Mouse (Mus musculus) frontal cortex, postnatal 10 days (tissue): ENCODE results near the gene Oas1f.
"Not testable (repeated sequence)": the region's sequence is repeated elsewhere in the genome, so short reads cannot be mapped to it uniquely, and the experiment has no call there.

Experiments
- DNase-seq, 2 experiments: peaks; one replicate each; pipeline ENCODE4 v3.0.0; 2022; ENCODE audit warnings: low spot score in 2 of 2, mixed read lengths in 1 of 2

Oas1f gene

DNA sequence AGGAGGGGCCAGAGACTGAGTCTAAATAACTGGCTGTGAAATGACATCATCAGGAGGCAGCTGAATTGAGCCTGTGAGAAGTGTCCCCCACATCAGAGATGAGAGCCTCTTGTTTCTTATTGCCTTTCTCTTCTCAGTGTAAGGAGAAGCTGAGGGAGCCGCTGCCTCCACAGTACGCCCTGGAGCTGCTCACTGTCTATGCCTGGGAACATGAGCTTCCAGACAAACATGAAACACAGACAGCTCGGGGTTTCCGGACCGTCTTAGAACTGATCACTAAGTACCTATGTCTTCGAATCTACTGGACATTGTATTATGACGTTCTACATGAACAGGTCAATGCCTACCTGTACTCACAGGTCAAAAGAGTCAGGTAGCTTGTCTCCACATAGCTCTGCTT, 23.6 kb downstream of the Oas1f start:
- no peak for DNase-seq

DNA sequence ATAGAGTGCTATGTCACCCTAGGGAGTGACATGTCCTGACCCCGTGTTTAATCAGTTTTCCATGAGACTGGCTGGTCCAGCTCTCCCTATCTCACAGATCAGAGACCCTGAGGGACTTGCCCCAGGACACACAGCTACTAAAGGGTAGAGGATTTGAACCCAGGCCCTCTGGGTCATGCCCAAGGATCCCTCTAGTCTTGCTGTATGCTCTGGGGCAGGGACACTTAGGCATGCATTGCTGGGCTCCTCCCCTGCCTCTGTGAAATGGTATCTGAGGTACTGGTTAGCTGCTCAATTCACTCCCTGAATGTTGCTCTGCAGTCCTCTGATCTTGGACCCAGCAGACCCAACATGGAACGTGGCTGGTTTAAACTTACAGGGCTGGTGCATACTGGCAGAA, 24.3 kb downstream of the Oas1f start:
- DNase-seq = no peak

DNA sequence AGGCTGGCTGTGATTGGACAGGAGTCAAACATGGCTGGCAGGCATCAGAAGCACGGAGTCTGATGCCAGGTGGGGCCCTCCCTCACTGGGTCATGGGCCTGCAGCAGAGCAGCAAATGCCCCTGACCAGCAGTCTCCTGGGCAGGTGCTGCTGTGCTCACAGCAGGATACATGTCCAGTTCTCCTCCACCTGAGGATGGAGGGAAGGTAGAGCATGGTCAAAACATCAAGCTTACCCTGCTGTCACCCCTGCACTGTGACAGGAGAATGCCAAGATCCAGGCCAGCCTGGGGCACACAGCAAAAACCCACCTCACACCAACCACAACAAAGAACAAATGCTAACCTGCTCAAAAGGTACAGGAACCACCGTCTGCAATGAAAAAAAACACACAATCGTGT, 29.7 kb downstream of the Oas1f start:
- DNase-seq = not testable (repeated sequence)

DNA sequence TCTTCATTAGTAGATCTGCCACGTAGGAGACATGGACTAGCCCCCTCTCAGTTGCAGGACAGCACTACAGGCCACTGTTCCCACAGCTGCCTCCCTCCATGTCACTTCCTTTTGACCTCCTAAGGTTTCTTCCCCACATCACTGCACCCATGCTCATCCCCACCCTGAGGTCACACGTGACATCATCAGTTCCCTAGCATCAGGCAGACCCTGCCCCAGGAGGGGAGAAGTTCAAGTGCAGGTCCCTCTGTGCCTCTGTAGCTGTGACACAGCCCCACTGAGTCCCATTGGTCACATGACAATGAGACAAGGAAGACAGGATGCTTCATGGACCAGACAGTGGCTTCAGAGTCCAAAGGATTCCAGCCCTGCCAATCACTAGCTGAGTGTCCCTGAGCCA, 30.2 kb downstream of the Oas1f start:
- not testable (repeated sequence) for DNase-seq

DNA sequence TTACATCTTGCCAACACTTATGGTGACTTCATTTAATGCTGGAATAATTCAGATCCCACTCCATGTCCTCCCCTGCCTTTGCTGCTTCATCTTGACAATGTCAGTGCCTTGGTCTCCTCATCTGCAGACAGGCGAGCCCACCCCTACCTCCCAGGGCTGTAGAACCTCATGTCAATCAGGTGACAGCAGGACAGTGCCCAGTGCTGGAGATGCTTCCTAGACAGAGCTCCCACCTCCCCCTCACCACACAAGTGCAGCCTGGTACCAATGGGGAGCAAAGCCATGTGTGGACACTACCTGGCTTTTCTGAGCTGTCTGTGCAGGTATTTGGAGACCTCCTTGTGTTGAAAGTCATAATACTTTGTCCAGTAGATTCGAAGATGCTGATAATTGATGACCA, 31.6 kb downstream of the Oas1f start:
- DNase-seq = not testable (repeated sequence)

DNA sequence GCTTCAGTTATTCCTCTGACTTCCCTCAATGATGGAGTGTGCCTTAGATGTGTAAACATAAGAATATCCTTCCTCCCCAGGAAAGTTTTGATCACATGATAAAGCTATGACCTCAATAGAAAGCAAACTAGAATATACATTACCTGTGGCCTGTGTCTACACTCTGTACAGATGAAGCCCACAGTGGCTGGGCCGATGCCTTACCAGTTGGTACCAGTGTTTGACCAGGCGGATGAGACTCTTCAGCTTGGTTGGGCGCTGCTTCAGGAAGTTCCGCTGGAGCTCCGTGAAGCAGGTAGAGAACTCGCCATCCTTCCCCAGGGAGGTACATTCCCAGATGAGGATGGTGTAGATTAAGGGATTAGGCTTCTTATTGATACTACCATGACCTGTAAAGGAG, 34.5 kb downstream of the Oas1f start:
- DNase-seq = not testable (repeated sequence)

DNA sequence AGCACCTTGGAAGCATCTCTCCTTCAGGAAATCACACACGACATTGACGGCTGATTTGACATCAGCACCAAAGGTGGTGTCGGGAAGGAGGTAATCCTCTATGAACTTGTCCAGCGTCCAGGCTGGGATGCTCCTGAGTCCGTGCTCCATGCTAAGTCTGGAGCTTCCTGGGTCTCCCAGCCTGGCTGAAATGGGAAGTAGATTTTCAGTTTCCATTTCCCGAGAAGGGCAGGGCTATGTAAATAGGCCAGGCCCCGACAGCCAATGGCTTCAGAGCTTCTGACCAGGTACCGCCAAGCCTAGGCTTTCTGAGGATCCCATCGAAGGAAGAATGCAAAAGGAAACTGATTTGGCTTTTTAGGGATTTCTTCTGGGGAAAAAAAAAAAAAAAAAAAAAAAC, 40.2 kb downstream of the Oas1f start, which contains the start of gene Oas1g:
Gene Oas1g, minus strand, starts transcription at position 201 of the 400 bp plus-strand sequence.
- not testable (repeated sequence) for DNase-seq

DNA sequence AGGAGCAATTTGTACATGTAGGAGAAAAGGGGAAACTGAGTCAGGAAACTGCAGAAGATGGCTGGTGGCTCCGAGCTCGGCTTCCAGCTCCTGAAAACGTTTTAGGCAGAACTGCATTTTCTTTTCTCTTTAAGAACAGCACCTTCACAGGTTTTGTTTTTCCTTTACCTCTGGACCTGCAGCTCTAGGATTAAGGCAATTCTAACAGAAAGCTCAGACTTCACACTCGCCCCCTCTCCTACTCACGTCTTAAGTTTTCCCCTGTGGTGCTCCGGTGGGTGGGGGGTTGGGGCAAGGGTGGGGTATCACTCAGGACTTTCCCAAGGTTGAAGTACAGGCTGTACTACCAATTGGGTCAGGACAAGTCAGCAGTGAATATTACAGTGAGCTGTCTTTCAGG, 40.7 kb downstream of the Oas1f start:
- no peak for DNase-seq

DNA sequence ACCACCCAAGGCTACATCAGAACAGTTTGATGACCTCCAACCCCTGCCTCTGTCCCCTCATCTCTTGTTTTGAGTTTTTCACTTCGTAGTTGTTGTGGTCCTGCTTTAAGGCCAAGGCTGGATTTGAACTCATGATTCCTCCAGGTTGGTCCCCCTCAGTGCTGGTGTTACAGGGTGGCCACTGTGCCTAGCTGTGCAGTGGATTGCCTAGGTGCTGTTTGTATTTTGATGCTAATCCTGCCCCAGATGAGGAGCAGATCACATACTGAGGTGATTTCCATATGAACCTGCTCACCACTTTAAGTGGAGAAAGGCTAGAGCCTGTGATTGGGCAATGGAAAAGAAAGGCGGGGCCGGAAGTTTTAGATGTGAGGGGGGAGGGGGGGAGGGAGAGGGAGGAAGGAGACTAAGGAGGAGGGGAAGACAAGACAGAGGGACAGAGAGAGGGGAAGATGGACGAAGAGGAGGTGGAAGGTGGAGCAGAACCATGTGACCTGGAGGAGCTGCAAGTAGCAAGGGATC, 41.2 kb downstream of the Oas1f start:
- not testable (repeated sequence) for DNase-seq

DNA sequence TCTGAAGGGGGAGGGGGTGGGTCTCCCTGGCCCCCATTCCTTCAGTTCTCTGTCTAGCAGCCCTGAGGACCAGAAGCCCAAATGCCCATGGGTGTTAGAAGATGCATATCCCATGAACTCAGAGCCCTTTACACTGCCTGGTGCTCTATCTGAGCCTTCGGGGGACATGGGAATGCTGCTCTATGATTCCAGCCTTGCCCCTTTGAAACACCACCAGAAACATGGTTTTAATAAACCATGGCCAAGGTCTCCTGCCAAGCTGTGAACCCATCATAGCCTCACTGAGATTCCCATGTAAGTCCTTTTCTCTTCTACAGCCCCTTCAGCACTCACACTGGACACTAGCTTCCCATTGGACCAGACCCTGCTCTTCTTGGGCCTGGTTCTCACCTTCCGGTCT, 42.9 kb downstream of the Oas1f start:
- DNase-seq = no peak

DNA sequence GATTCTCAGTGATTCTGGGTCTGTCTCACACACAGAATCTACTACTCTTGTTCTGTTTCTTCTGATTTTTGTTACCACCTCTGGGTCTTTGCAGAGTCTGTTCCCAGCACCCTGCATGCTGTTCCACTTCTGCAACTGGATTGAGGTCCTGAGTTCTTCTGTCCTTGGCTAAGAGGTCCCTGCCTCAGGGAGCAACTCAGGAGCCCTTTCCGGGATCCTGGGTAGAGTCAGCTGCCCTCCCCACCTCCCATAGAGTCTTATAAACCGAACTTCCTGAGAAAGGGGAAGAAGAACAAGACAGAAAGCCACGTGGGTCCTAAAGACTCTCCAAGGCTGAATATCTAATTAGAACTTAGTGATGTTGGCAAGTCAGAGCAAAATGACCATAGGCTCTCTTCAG, 43.8 kb downstream of the Oas1f start:
- no peak for DNase-seq

DNA sequence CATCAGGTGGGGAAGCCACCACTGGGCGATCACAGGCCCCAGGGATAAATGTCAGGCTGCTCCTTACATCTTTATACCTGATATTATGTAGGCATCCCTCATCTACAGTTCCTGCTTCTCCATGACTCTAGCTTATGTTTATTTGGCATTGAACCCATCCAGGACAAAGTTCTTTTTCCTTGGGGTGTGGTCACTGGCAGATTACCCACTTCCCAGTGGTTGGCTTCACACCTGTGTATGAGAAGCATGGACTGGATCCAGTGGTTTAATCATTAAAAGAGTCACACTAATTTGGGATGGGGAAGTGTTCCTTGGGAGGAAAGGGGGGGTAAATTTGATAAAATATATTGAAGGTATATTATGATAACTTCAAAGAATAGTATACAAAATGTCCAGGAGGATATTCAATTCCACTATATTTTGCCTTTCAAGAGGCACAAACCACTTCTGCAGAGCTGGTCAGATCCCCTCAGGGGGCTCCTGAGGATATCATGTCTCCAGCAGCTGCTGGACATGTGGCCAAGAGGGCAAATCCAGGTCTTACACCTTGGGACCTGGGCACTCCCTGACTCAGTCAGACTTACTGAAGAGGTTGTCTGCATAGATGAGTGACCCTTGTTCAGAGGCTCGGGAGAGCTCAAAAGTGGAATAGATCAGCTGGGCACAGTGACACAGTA, 44.5 kb downstream of the Oas1f start:
- DNase-seq = not testable (repeated sequence)

DNA sequence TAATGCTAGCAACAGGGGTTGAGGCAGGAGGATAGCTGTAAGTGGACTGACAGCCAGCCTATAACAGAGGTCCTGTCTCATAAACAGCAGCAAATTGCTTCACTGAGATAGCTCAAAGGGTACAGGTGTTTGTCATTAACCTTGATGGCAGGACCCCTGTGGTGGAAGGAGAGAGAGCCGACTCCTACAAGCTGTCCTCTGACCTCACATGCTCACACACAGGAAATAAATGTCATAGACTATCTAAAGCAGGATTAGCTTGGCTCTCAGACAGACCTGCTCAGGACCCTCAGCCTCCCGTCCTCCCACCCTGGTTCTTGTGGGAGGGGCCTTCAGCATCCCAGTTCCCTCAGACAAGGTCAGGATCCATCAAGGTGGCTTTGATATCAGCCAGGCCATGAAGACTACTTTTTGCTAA, 45.1 kb downstream of the Oas1f start:
- DNase-seq = no peak

DNA sequence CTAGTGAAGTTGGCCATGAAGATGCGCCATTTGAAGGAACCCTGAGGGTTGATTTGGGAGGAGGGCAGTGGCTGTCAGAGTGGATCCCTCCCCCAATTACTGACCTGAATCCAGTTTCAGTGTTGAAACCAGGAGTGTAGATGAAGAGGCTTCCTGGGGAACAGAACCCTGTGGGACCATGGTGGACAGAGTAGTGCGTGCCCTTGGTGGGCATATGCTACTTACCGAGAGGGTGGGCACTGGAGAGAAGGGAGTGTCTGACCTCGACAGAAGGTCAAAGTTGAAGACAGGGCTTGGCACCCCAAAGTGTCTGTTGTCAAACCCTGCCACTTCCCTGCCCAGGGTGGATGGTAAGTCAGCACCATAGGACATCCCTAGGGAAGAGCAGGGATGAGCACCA, 46.7 kb downstream of the Oas1f start:
- not testable (repeated sequence) for DNase-seq

DNA sequence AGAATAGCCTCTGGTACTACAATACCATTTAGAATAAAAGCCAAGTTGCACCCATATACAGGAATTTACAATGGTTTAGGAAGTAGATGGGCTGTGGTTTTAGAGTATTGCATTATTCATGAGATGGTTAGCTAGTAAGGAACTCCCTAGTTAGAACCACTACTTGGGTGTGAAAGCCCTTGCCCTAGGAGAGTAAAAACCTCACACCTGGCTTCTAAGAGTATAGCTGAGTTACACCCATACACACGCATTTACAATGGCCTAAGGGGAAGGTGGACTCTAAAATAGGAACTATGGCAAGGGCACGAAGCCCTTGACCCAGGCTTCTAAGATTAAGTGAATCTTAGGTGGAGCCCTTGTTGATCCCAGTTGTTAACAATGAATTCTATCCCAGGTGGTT, 47.5 kb downstream of the Oas1f start:
- DNase-seq = not testable (repeated sequence)

DNA sequence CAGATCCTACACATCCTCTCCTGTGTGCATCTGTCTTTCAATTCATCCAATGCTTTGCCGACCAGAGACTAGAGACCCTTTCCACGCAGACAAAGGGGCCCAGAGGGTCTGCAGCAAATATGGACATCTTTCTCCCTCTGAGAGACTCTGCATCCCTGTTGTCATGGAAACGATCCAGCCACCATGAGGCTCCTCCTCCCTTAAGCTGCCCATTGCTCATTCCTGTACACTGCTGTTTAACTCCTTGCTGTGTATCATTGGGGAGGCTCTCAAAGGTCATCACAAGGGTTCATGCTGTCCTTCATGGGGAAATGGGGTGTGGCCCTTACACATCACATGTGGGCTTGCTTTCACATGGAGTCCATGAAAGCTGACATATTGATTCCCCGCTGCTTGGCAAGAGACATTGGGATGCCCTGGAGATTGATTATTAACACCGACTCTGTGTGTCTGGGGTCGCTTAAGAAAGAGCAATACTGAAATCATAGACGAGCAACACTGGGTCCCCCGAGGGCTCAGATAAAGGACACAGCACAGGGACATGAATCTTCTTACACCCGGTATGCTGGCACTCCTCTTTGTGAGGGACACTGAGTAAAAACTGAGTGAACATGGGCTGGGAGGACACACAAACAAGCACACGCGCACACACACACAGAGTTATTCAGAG, 48.2 kb downstream of the Oas1f start:
- DNase-seq = no peak

DNA sequence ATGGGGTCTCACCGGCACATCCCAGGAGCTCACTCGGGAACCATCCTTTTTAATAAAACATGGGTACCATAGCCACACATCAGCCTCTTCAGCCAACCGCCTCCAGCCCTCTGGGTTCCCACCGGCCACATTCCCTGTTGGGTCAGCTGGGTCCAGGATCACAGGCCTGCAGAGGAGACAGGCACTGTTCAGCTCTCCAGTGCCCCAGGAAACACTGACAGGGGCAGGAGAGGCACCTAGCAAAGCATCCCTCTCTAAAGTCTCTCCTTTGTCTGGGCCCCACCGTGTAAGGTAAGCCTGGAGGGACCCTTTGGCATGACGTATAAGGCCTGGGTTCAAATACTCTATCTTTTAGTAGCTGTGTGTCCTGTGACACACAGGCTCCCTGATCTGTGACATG, 51.1 kb downstream of the Oas1f start:
- DNase-seq = no peak

DNA sequence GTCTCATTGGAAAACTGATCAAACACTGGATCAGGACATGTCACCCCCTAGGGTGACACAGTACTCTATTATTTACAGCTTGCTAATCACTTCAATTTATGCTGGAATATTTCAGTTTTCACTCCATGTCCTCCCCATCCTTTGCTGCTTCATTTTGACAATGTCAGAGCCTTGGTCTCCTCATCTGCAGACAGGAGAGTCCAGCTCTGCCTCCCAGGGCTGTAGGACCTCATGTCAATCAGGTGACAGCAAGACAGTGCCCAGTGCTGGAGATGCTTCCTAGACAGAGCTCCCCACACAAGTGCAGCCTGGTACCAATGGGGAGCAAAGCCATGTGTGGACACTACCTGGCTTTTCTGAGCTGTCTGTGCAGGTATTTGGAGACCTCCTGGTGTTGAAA, 51.6 kb downstream of the Oas1f start:
- no peak for DNase-seq

DNA sequence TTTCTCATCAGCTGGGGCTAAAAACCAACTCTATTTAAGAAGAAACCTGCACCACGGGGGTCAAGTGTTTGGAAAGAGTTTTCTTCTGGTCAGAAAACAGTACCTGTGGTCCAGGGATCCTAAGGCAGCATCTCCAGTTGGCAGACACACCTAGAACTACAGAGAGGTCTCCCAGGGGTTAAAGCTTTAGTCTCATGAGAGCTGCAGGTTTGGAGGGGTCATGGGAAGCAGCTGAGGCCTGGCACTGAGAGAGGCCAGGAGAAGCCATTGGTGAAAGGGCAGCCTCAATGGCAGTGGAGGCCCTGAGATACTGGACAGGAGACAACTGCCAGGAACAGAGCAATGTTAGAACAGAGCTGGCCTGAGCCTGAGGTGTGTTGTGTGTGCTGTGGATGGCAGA, 53.5 kb downstream of the Oas1f start:
- no peak for DNase-seq

DNA sequence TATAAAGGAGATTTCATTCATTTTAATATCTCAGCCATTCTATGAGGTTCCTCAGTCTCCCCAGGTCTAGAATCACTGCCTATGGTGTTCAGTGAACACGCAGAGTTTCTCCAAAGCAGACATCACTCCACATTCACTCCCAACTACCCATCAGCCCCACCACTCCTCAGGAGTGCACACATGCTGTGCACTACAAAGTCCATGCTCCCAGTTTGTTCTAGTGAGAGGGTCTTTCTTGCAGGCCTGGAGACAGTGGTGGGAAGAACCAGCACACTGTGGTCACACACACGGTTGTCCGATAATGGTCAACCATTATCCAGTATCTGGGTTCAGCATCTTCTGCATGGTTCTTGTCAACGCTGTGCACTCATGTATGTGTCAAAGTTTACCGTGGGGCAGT, 54.9 kb downstream of the Oas1f start:
- no peak for DNase-seq

DNA sequence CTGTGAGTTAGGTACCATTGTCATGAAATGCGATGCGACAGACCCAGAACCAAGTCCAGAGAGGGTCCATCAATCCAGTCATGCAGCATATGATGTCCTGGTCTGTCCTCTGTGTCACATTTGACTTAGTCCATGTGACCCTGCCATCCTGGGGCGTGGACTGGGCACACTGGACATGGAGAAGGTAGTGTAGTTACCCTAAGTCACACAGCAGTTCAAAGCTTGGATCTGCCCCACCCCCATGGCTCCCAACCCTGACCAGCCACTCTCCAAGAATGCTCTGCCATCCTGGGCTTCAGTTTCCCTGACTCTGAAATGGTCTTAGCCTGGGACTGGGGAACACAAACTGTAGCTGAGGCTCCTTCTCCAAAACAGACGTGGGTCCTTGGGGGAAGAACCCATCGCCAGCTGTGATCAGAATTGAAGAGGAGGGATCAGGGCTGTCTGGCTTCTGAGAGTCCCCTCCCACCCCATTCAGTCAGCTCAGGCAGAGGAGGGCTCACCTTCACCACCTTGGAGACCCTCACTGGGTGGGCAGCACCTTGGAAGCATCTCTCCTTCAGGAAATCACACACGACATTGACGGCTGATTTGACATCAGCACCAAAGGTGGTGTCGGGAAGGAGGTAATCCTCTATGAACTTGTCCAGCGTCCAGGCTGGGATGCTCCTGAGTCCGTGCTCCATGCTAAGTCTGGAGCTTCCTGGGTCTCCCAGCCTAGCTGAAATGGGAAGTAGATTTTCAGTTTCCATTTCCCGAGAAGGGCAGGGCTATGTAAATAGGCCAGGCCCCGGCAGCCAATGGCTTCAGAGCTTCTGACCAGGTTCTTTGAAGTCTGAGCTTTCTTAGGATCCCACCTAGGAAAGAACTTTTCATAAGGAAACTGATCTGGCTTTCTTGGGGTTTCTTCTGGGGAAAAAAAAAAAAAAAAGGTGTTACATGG, 59.9 kb downstream of the Oas1f start, which contains the start of gene Oas1a:
Gene Oas1a, minus strand, starts transcription at position 731 of the 943 bp plus-strand sequence.
- not testable (repeated sequence) for DNase-seq
